Mouse (Mus musculus): ENCODE data around the gene Hsd17b6. TPM values are rescaled to one million over a fixed set of nuclear protein-coding genes. Genes with fewer than 3 reads are reported as not detected.
"Not testable (repeated sequence)": the region's sequence is repeated elsewhere in the genome, so short reads cannot be mapped to it uniquely, and the experiment has no call there.

The Hsd17b6 gene
- total RNA-seq (2012; rRNA removed) = not detected in 2 replicates
- under 1 TPM in 1 of 2 experiments, not detected in 1; 0.15 TPM for polyA plus RNA-seq (2012; ENCODE audit: insufficient read depth in 1 of 2, insufficient read length in 2 of 2, low read depth in 1 of 2, low replicate concordance in 2 of 2, missing spikeins in 1 of 2)

- no peaks in the 10 kb centered on the region for H3K79me2 ChIP-seq (ENCODE audit: control insufficient read depth, insufficient read depth, low read length, poor library complexity)
- no peak within 1 kb of the TSS for H3K4me3 ChIP-seq (ENCODE audit: control insufficient read depth in 1 of 2, insufficient read depth in 1 of 2, low read depth in 2 of 2, low read length in 2 of 2)
- H3K27me3 ChIP-seq (ENCODE audit: control insufficient read depth in 1 of 2, insufficient read depth in 2 of 2, low read length in 2 of 2) = peaks cover 3 to 6% of the 10 kb centered on the region in 2 experiments
- H3K4me1 ChIP-seq (ENCODE audit: control insufficient read depth in 1 of 2, insufficient read depth in 2 of 2, low read length in 2 of 2) = no peaks in the 10 kb centered on the region
- no peaks in the 10 kb centered on the region for H3K9me3 ChIP-seq (replicated peaks; ENCODE audit: insufficient read depth, low read length)
- DNase-seq (ENCODE audit: low read depth, low spot score) = no peak
- no peaks in the 10 kb centered on the region; a peak in 1 of 4 replicates for H3K36me3 ChIP-seq (ENCODE audit: control insufficient read depth in 1 of 2, insufficient read depth in 2 of 2, low read length in 2 of 2)
- no peak for TF ChIP-seq ELF1 (IDR thresholded peaks at IDR 0.05; ENCODE audit: low read depth, low read length)
- TF ChIP-seq EP300 (IDR thresholded peaks at IDR 0.05; ENCODE audit: low read depth in 1 of 2, low read length in 2 of 2) = no peak
- no peak for TF ChIP-seq MAZ (IDR thresholded peaks at IDR 0.05; ENCODE audit: low read depth, low read length)
- TF ChIP-seq BHLHE40 (IDR thresholded peaks at IDR 0.05; ENCODE audit: borderline replicate concordance, low read depth, low read length) = no peak
- TF ChIP-seq RAD21 (IDR thresholded peaks at IDR 0.05; ENCODE audit: low read depth, low read length) = no peak
- no peak within 1 kb of the TSS for H3K27ac ChIP-seq (ENCODE audit: control insufficient read depth, low read depth, low read length)
- H3K9ac ChIP-seq (ENCODE audit: control insufficient read depth, low read depth, low read length, poor library complexity, severe bottlenecking) = no peak within 1 kb of the TSS
Observed at GRCm38 (mm10) chr10:128007446-128007845, at the start of gene Hsd17b6. TSS of gene Hsd17b6 (minus strand) at chr10:128007611.

GRCm38 (mm10) chr10:128053001-128053400, 45.6 kb upstream of the Hsd17b6 start:
- Histone ChIP-seq H3K27ac (ENCODE audit: control insufficient read depth, low read depth, low read length) (no peak overlapping the region), H3K4me1 (ENCODE audit: control insufficient read depth in 1 of 2, insufficient read depth in 2 of 2, low read length in 2 of 2) (no peaks in the 10 kb centered on the region), H3K79me2 (ENCODE audit: control insufficient read depth, insufficient read depth, low read length, poor library complexity) (no peaks in the 10 kb centered on the region), H3K27me3 (ENCODE audit: control insufficient read depth in 1 of 2, insufficient read depth in 2 of 2, low read length in 2 of 2) (no peaks in the 10 kb centered on the region), H3K4me3 (ENCODE audit: control insufficient read depth in 1 of 2, insufficient read depth in 1 of 2, low read depth in 2 of 2, low read length in 2 of 2) (no peak overlapping the region), H3K36me3 (ENCODE audit: control insufficient read depth in 1 of 2, insufficient read depth in 2 of 2, low read length in 2 of 2) (peaks cover 5 to 8% of the 10 kb centered on the region in 2 experiments), H3K9me3 (replicated peaks; ENCODE audit: insufficient read depth, low read length) (no peaks in the 10 kb centered on the region), H3K9ac (ENCODE audit: control insufficient read depth, low read depth, low read length, poor library complexity, severe bottlenecking) (no peak overlapping the region)
- no peak for DNase-seq (ENCODE audit: low read depth, low spot score)
- no peak for TF ChIP-seq NRF1 (IDR thresholded peaks at IDR 0.05; ENCODE audit: insufficient read depth, low read depth, low read length, poor library complexity, severe bottlenecking)
- 0 out of 2 replicates have a peak, but pooled peaks have one; percentile 39 for TF ChIP-seq ZMIZ1 (IDR thresholded peaks at IDR 0.05; ENCODE audit: low read depth, low read length)

- not testable (repeated sequence) for H3K9me3 ChIP-seq (replicated peaks; ENCODE audit: insufficient read depth, low read length); H3K27ac ChIP-seq (ENCODE audit: control insufficient read depth, low read depth, low read length); H3K27me3 ChIP-seq (ENCODE audit: control insufficient read depth in 1 of 2, insufficient read depth in 2 of 2, low read length in 2 of 2); H3K4me3 ChIP-seq (ENCODE audit: control insufficient read depth in 1 of 2, insufficient read depth in 1 of 2, low read depth in 2 of 2, low read length in 2 of 2); DNase-seq (ENCODE audit: low read depth, low spot score); H3K9ac ChIP-seq (ENCODE audit: control insufficient read depth, low read depth, low read length, poor library complexity, severe bottlenecking); H3K79me2 ChIP-seq (ENCODE audit: control insufficient read depth, insufficient read depth, low read length, poor library complexity); H3K36me3 ChIP-seq (ENCODE audit: control insufficient read depth in 1 of 2, insufficient read depth in 2 of 2, low read length in 2 of 2); H3K4me1 ChIP-seq (ENCODE audit: control insufficient read depth in 1 of 2, insufficient read depth in 2 of 2, low read length in 2 of 2)
- TF ChIP-seq ZNF384 (IDR thresholded peaks at IDR 0.05; ENCODE audit: low read depth, low read length) = peak; percentile 71
- 0 out of 6 replicates have a peak, but pooled peaks of 1 of the 3 experiments have one; percentile 3 for TF ChIP-seq CTCF (IDR thresholded peaks at IDR 0.05 in 2 of 3, conservative IDR thresholded peaks at IDR 0.05 in 1 of 3; ENCODE audit: control insufficient read depth in 1 of 3, insufficient read depth in 1 of 3, low read depth in 2 of 3, low read length in 3 of 3, poor library complexity in 1 of 3, severe bottlenecking in 1 of 3)
Observed at GRCm38 (mm10) chr10:128052136-128052535, 44.7 kb upstream of the Hsd17b6 start.
